Mouse (Mus musculus) lung, postnatal 0 days (tissue): ENCODE data around the gene Mylpf.

Experiments
- CTCF ChIP-seq: IDR thresholded peaks from 2 replicates; pipeline ENCODE4 v1.5.1; 2016; ENCODE audit warnings: antibody characterized with exemption, mild to moderate bottlenecking
- EP300 ChIP-seq: IDR thresholded peaks from 2 replicates; pipeline ENCODE4 v1.6.1; 2016; ENCODE audit warnings: antibody characterized with exemption, mild to moderate bottlenecking, control low read depth

DNA sequence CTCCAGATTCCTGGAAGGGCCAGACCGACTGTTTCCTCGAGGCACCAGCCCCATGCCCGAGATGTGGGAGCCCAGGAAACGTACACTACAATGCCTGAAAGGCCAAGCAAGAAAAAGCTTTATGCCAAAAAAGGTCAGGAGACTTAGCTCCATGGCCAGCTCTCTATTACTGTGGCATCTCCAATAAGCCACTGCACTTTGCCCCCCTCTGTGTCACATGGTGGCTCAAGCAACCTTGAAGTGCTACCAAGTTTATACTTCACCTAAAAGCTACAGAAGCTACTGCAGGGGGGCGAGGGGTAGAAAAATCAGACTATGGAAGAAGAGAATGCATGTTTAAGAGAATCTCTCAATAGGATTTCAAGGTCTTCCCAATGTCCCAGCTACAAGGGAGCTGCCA is 15.7 kb upstream of the Mylpf start:
- no peak for TF ChIP-seq CTCF
- no peak for TF ChIP-seq EP300
